Mouse (Mus musculus): ENCODE measurements around the gene Tmem176b.

Tmem176b gene

GRCm38 (mm10) chr6:48865152-48865745, 24.0 kb upstream of the Tmem176b start:
- Histone ChIP-seq H3K27me3 (ENCODE audit: insufficient read depth, low read length) (no peaks in the 10 kb centered on the region), H3K9me3 (ENCODE audit: low read length) (no peaks in the 10 kb centered on the region), H3K4me3 (replicated peaks; ENCODE audit: low read length) (no peak overlapping the region), H3K4me1 (replicated peaks; ENCODE audit: low read depth, low read length) (peaks cover 78% of the 10 kb centered on the region), H3K36me3 (ENCODE audit: insufficient read depth, low read length) (no peaks in the 10 kb centered on the region)
- no peak for TF ChIP-seq CTCF (conservative IDR thresholded peaks at IDR 0.05; ENCODE audit: low read length)
- no peak for TF ChIP-seq POU5F1 (IDR thresholded peaks at IDR 0.05; ENCODE audit: borderline replicate concordance, low read length)
- no peak for TF ChIP-seq NANOG (IDR thresholded peaks at IDR 0.05; ENCODE audit: borderline replicate concordance, low read length)

- Histone ChIP-seq H3K4me1 (replicated peaks; ENCODE audit: low read depth, low read length) (peaks cover 82% of the 10 kb centered on the region), H3K27me3 (ENCODE audit: insufficient read depth, low read length) (no peaks in the 10 kb centered on the region), H3K9me3 (ENCODE audit: low read length) (no peaks in the 10 kb centered on the region), H3K4me3 (replicated peaks; ENCODE audit: low read length) (no peak overlapping the region), H3K36me3 (ENCODE audit: insufficient read depth, low read length) (no peaks in the 10 kb centered on the region)
- TF ChIP-seq NANOG (IDR thresholded peaks at IDR 0.05; ENCODE audit: borderline replicate concordance, low read length) (no peak), CTCF (conservative IDR thresholded peaks at IDR 0.05; ENCODE audit: low read length) (no peak), POU5F1 (IDR thresholded peaks at IDR 0.05; ENCODE audit: borderline replicate concordance, low read length) (no peak)
These were observed 23.4 kb upstream of the Tmem176b start for GRCm38 (mm10) chr6:48864723-48865122.

GRCm38 (mm10) chr6:48864181-48864580, 22.9 kb upstream of the Tmem176b start:
- Histone ChIP-seq H3K9me3 (ENCODE audit: low read length) (no peaks in the 10 kb centered on the region), H3K4me1 (replicated peaks; ENCODE audit: low read depth, low read length) (peaks cover 84% of the 10 kb centered on the region), H3K36me3 (ENCODE audit: insufficient read depth, low read length) (no peaks in the 10 kb centered on the region), H3K27me3 (ENCODE audit: insufficient read depth, low read length) (no peaks in the 10 kb centered on the region), H3K4me3 (replicated peaks; ENCODE audit: low read length) (no peak overlapping the region)
- TF ChIP-seq CTCF (conservative IDR thresholded peaks at IDR 0.05; ENCODE audit: low read length) (no peak), POU5F1 (IDR thresholded peaks at IDR 0.05; ENCODE audit: borderline replicate concordance, low read length) (no peak), NANOG (IDR thresholded peaks at IDR 0.05; ENCODE audit: borderline replicate concordance, low read length) (no peak)

GRCm38 (mm10) chr6:48863488-48863887, 22.2 kb upstream of the Tmem176b start:
- no peak overlapping the region for H3K4me3 ChIP-seq (replicated peaks; ENCODE audit: low read length)
- no peaks in the 10 kb centered on the region for H3K9me3 ChIP-seq (ENCODE audit: low read length)
- H3K36me3 ChIP-seq (ENCODE audit: insufficient read depth, low read length) = no peaks in the 10 kb centered on the region
- TF ChIP-seq CTCF (conservative IDR thresholded peaks at IDR 0.05; ENCODE audit: low read length) (no peak), POU5F1 (IDR thresholded peaks at IDR 0.05; ENCODE audit: borderline replicate concordance, low read length) (no peak)
- H3K4me1 ChIP-seq (replicated peaks; ENCODE audit: low read depth, low read length) = peaks cover 82% of the 10 kb centered on the region
- H3K27me3 ChIP-seq (ENCODE audit: insufficient read depth, low read length) = no peaks in the 10 kb centered on the region

GRCm38 (mm10) chr6:48862816-48863215, 21.5 kb upstream of the Tmem176b start:
- no peak for TF ChIP-seq CTCF (conservative IDR thresholded peaks at IDR 0.05; ENCODE audit: low read length)
- TF ChIP-seq POU5F1 (IDR thresholded peaks at IDR 0.05; ENCODE audit: borderline replicate concordance, low read length) = no peak
- no peak for TF ChIP-seq NANOG (IDR thresholded peaks at IDR 0.05; ENCODE audit: borderline replicate concordance, low read length)
- no peak overlapping the region for H3K4me3 ChIP-seq (replicated peaks; ENCODE audit: low read length)
- no peaks in the 10 kb centered on the region for H3K9me3 ChIP-seq (ENCODE audit: low read length)
- peaks cover 80% of the 10 kb centered on the region for H3K4me1 ChIP-seq (replicated peaks; ENCODE audit: low read depth, low read length)
- no peaks in the 10 kb centered on the region for H3K36me3 ChIP-seq (ENCODE audit: insufficient read depth, low read length)
- no peaks in the 10 kb centered on the region for H3K27me3 ChIP-seq (ENCODE audit: insufficient read depth, low read length)

- no peaks in the 10 kb centered on the region for H3K9me3 ChIP-seq (ENCODE audit: low read length)
- no peaks in the 10 kb centered on the region for H3K36me3 ChIP-seq (ENCODE audit: insufficient read depth, low read length)
- H3K4me1 ChIP-seq (replicated peaks; ENCODE audit: low read depth, low read length) = peaks cover 75% of the 10 kb centered on the region
- TF ChIP-seq NANOG (IDR thresholded peaks at IDR 0.05; ENCODE audit: borderline replicate concordance, low read length) (no peak), POU5F1 (IDR thresholded peaks at IDR 0.05; ENCODE audit: borderline replicate concordance, low read length) (no peak), CTCF (conservative IDR thresholded peaks at IDR 0.05; ENCODE audit: low read length) (no peak)
- no peak overlapping the region for H3K4me3 ChIP-seq (replicated peaks; ENCODE audit: low read length)
- no peaks in the 10 kb centered on the region for H3K27me3 ChIP-seq (ENCODE audit: insufficient read depth, low read length)
These were observed 20.5 kb upstream of the Tmem176b start for GRCm38 (mm10) chr6:48861616-48862280.

- no peak for TF ChIP-seq CTCF (conservative IDR thresholded peaks at IDR 0.05; ENCODE audit: low read length)
- Histone ChIP-seq H3K4me3 (replicated peaks; ENCODE audit: low read length) (no peak overlapping the region), H3K4me1 (replicated peaks; ENCODE audit: low read depth, low read length) (peaks cover 68% of the 10 kb centered on the region), H3K27me3 (ENCODE audit: insufficient read depth, low read length) (no peaks in the 10 kb centered on the region), H3K9me3 (ENCODE audit: low read length) (no peaks in the 10 kb centered on the region), H3K36me3 (ENCODE audit: insufficient read depth, low read length) (no peaks in the 10 kb centered on the region)
These were observed 19.6 kb upstream of the Tmem176b start for GRCm38 (mm10) chr6:48860851-48861250.

- H3K4me1 ChIP-seq (replicated peaks; ENCODE audit: low read depth, low read length) = peaks cover 62% of the 10 kb centered on the region
- TF ChIP-seq CTCF (conservative IDR thresholded peaks at IDR 0.05; ENCODE audit: low read length) (peak; percentile 81), POU5F1 (IDR thresholded peaks at IDR 0.05; ENCODE audit: borderline replicate concordance, low read length) (no peak)
These were observed 19.0 kb upstream of the Tmem176b start for GRCm38 (mm10) chr6:48860130-48860815.

More at GRCm38 (mm10) chr6:48860130-48860815, 19.0 kb upstream of the Tmem176b start:
- Histone ChIP-seq H3K27me3 (ENCODE audit: insufficient read depth, low read length) (no peaks in the 10 kb centered on the region), H3K9me3 (ENCODE audit: low read length) (no peaks in the 10 kb centered on the region), H3K4me3 (replicated peaks; ENCODE audit: low read length) (peak overlapping the region; percentile 51; the same call in 1 of the 2 replicates), H3K36me3 (ENCODE audit: insufficient read depth, low read length) (no peaks in the 10 kb centered on the region)

Data from E14TG2a.4 (cell line).